Mouse (Mus musculus) erythroblast, embryonic 14.5 days (primary cell): ENCODE results near the gene Carmil2.

Experiments used
- GATA1 ChIP-seq: IDR thresholded peaks from 2 replicates; pipeline ENCODE4 v1.6.1; 2012; ENCODE audit warnings: low read length, inconsistent platforms, mixed read lengths
- TAL1 ChIP-seq: IDR thresholded peaks from 3 replicates; pipeline ENCODE4 v1.6.1; 2012; ENCODE audit warnings: low read length, inconsistent platforms, mixed read lengths

- no peak for TF ChIP-seq GATA1
- no peak for TF ChIP-seq TAL1
These were observed 46.2 kb upstream of the Carmil2 start for GRCm38 (mm10) chr8:105639835-105640234.
